Mouse (Mus musculus) T-helper 2 cell (primary cell): ENCODE measurements around the gene Abr.

Source experiments
- in situ Hi-C: fragments of 300-600 bp; cut with MboI, MseI; formaldehyde crosslinking; loops from one replicate; pipeline ENCODE4 v1.15.1; 2025; ENCODE audit warnings: high pct_unique_total_duplicates

Abr gene

GRCm38 (mm10) chr11:76622152-76622565, at the start of gene Abr:
Gene Abr, minus strand, starts transcription at chr11:76622314.
- in situ Hi-C loops: no loop called here

- in situ Hi-C loops: no loop called here
These were observed 45.7 kb upstream of the Abr start for GRCm38 (mm10) chr11:76667807-76668206.

- in situ Hi-C loops: no loop called here
These were observed 44.0 kb upstream of the Abr start for GRCm38 (mm10) chr11:76666002-76666649.

- in situ Hi-C loops: no loop called here
These were observed 39.8 kb upstream of the Abr start for GRCm38 (mm10) chr11:76661790-76662468.

DNA sequence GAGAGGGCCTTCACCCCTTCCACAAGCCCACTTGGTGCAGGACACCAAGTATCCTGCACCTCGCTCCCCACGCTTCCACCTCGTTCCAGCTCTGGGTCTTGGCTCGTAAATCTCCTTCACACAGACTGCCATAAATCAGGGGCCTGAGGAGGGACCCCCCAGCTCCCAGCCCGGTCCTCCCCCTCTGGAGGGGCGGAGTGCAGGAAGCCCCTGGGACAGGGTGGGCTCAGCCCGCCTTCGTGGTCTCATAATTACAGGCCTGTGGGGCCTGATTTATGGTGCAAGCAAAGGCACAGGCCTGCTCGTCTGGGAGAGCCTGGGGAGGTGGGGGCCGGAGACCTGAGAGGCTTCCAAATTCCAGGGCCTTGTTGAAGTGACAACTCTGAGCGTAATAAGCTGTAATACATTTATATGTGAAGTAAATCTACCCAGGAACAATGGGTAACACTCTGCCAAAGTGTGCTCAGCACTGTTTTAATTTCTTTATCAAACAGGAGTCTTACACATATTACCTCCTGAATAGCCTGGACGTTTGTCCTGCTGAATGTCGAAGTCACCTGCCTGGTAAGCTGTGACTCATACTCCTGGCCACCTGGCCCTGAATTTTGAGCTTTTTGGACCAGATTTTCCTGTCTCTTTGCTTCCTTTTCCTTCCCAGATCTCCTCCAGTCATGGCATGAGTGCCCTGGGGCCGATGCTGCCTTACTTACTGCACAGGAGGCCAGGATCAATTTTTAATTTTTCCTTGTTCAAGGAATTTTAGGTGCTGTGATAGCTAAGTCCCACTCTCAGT, 37.2 kb upstream of the Abr start:
- in situ Hi-C loops: no loop called here

- in situ Hi-C loops: no loop called here
These were observed 35.4 kb upstream of the Abr start for GRCm38 (mm10) chr11:76657450-76657970.

DNA sequence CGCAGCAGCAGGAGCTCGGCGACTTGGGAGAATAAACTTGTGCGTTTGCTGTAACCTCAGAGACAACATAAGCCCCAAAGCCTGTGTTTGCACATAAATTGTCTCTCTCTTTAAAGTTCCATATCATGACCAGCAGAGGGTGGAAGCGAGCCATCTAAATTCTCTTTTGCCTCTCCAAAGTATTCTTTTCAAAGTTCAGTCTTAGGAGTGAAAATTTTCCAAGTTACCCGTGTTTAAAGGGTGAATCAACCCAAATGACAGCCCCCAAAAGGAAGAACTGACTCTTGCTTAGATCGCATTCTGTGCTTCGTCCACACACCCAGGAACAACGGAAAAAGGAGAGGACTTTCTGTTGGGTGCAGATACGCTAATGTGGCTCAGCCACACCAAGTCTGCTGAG, 33.0 kb upstream of the Abr start:
- in situ Hi-C loops: no loop called here

DNA sequence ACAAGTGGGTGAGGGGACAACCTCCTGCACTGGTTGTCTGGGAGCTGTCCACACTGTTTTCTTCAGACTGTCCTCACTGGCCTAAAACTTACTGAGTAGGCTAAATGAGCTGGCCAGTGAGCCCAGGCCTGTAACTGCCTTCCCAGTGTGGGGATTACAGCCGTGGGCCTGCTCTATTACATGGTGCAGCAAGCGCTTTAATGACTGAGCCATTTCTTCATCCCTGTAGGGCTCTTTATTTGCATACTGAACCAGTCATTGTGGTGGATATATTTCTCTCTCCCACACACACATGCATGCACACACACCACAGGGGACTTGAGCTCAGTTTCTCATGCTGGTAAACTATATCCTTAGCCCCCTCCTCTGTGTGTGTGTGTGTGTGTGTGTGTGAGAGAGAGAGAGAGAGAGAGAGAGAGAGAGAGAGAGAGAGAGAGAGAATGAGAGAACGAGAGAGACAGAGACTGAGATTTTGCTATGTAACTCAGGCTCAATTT, 30.8 kb upstream of the Abr start:
- in situ Hi-C loops: no loop called here

DNA sequence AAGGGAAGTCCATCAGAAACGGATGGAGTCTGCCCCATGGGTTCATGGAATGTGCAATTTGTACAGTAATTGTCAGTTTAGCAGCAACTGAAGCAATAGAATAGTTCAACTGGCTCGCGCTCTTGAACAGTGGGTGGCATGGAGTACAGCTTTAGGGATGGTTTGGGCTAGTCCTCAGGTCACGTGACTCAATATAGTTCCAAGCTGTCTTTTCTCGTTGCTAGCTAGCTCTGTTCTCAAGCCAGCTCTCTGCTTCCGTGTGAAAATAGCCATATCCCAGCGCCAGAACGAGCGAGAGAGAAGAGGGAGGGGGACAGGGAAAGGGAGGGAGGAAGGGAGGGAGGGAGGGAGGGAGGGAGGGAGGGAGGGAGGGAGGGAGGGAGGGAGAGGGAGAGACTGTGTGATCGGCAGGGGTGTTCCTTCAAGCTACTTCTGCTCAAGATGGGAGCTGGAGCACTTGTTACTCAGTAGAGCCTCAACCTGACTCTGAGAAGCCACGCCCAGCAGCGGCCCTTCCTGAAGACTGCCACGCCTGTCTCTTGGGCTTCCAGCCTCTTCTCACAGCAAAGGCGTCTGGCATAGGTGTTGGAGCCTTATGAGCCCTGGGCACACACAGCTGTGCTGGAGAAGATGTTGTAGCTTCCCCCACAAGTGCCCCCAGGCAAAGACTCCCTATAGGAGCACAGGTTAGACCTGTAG, 28.9 kb upstream of the Abr start:
- in situ Hi-C loops: no loop called here

- in situ Hi-C loops: loop anchor here (5.0 kb wide), 1 partner anchor 105 kb away; no protein-coding TSS in a partner anchor
These were observed 25.4 kb upstream of the Abr start for GRCm38 (mm10) chr11:76647500-76647899.

DNA sequence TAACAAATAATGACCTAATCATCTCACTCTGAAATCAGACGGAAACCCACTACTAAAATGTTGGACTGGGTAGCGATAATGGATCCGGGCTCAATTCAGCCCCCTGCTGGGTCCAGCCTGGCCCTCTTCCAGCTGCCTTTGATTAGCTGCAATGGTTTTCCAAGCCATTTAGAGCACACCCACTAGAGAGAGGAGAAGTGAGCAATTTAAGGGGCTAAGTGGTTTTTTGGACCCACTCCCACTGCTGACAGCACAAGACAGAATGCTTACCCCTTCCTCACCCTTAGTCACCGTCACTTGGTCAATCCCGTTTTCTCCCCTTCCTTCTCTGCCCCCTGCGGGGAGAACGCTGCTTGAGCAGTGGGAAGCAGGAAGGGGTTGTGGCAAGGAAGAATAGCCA, 24.9 kb upstream of the Abr start:
- in situ Hi-C loops: loop anchor here (5.0 kb wide), 1 partner anchor 105 kb away; no protein-coding TSS in a partner anchor

DNA sequence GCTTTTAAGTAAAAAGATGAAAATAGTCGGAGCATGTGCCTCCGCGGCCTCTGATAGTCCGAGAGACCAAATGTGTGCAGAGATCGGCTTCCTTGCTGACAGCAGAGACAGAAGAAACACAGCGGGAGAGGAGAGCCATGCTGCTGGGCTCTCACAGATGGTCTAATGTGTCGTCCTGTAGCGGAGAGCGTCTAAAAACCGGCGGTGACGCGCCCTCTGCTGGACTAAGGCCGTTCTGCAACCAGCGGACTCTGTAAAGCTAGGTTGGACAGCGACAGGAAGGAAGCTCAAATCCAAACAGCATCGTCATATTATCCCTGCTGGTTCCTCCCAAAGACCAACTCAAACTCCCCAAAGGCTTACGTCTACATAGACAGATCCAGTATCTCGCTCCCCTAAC, 23.8 kb upstream of the Abr start:
- in situ Hi-C loops: loop anchor here (5.0 kb wide), 1 partner anchor 104 kb away; no protein-coding TSS in a partner anchor

DNA sequence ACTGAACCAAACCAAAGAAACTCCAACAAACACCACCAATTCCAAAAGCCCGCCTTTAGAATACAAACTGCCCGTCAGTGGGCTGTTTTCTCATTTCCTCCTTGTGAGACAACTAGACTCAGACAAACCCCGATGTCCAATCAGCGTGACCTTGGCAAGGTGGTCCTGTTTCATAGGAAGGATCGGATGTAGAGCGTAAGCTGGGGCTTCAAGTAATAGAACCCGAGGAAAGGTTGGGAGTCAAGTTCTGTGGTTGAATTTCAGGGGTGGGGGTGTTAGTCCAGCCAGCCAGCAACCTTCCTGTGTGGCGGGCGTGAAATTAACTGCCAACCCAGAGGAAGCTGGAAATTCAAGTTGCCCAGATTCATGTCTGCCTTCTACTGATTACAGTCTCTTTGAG, 22.9 kb upstream of the Abr start:
- in situ Hi-C loops: loop anchor here (5.0 kb wide), 1 partner anchor 103 kb away; no protein-coding TSS in a partner anchor

DNA sequence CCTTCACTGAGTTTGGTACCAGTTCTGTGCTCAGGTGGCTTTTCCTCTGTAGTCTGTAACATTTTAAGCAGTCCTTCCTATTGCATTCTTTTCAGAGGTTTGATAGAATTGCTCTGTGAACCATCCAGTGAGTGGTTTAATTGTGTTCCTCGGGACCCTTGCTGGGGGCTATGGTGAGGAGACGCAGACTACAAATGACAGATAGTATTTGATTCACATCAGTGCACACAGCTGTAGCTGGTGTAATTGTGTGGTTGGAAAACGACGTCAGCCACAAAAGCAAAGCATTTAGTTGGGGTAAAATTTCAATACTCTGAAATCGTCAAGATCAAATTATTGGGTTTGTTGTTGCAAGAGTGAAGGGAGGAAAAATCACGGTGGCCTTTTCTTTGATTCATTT, 22.1 kb upstream of the Abr start:
- in situ Hi-C loops: no loop called here

- in situ Hi-C loops: no loop called here
These were observed 18.1 kb upstream of the Abr start for GRCm38 (mm10) chr11:76640231-76640630.

DNA sequence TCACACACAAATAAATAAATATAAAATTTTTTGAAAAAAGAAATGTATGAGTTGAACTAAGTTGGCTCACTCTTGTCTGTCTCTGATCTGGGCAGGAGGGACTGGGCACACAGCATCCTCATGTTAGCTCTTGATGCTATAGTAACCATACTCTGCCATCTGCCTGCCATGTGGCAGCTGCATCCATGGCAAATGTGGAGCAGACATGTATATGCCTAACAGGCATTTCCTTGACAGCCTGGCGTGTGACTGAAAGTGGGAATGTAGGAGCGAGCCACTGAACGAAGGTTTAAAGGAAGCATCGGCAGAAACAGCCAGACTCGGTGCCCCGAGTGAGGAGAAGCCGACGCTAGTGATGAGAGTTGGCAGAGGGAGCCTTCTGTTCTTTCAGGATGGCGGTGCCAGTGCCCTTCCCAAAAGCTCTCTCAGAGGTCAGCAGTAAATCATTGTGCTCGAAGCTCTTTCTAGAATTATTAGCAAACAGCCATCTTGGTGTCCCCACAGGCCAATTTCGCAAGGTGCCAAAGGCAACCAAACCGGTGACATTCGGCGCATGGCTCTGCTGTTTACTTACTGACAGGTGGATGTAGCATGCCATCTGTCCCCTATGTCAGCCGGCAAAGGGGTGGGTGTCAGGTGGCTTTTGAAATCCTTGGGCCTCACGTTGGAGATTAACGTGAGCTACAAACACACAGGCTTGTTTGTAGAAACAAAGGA, 17.3 kb upstream of the Abr start:
- in situ Hi-C loops: no loop called here

- in situ Hi-C loops: no loop called here
These were observed 8.4 kb upstream of the Abr start for GRCm38 (mm10) chr11:76630487-76630886.

GRCm38 (mm10) chr11:76630023-76630422, 7.9 kb upstream of the Abr start:
- in situ Hi-C loops: no loop called here

GRCm38 (mm10) chr11:76628613-76629012, 6.5 kb upstream of the Abr start:
- in situ Hi-C loops: no loop called here

DNA sequence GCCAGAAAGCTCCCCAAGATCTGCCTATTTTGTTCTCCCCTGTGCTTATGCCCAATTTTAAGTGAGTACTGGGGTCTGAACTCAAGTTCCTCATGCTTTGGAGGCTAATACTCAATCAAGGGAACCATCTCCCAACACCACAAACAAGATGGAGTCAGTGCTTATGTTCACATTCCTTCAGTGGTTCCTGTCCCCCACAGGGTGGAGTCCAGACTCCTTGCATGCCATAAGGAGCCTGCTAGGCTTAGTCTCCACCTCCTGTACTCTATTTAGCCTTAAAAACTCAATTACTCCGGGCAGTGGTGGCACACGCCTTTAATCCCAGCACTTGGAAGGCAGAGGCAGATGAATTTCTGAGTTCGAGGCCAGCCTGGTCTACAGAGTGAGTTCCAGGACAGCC, 2.8 kb upstream of the Abr start:
- in situ Hi-C loops: no loop called here

DNA sequence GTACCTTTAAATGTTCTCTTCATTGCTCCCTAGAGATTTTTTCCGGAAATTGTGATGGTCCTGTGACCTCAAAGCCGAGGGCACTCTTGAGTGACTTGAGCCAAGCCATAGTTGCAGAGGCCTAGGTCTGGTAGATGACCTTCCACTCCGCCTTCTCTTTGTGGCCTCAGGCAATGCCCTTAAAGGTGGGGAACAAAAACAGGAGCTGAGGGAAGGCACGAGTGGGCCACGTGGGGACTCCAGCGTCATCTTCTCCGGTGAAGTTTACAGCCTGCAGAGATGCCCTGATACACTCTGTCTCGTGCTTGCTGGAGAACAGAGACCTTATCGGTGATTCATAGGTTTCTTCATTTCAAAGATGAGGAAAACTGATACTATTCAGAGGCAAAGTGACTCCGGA, 2.0 kb upstream of the Abr start:
- in situ Hi-C loops: no loop called here
